Mouse (Mus musculus): Measurements from ENCODE around the gene Brd2.
A peak's percentile ranks its signal among the peaks of the same experiment; 100 is the strongest.

Brd2 gene

GRCm38 (mm10) chr17:34109806-34110195, 12.6 kb downstream of the Brd2 start:
- no peak for DNase-seq

- no peak for DNase-seq
Observed at GRCm38 (mm10) chr17:34109038-34109805, 13.2 kb downstream of the Brd2 start.

- no peak for DNase-seq
Observed at GRCm38 (mm10) chr17:34108460-34108859, 14.0 kb downstream of the Brd2 start.

GRCm38 (mm10) chr17:34107109-34107867, 15.1 kb downstream of the Brd2 start:
- no peak for DNase-seq

- DNase-seq = no peak
Observed at GRCm38 (mm10) chr17:34106555-34106954, 15.9 kb downstream of the Brd2 start.

GRCm38 (mm10) chr17:34104804-34105203, 17.6 kb downstream of the Brd2 start:
- no peak for DNase-seq

- no peak for DNase-seq
Observed at GRCm38 (mm10) chr17:34102831-34103230, 19.6 kb downstream of the Brd2 start.

- DNase-seq = peak; percentile 93 to 95
Observed at GRCm38 (mm10) chr17:34101604-34102032, 20.8 kb downstream of the Brd2 start.

- no peak for DNase-seq
Observed at GRCm38 (mm10) chr17:34101185-34101584, 21.2 kb downstream of the Brd2 start.

GRCm38 (mm10) chr17:34099531-34099930, 22.9 kb downstream of the Brd2 start:
- DNase-seq = no peak

GRCm38 (mm10) chr17:34098709-34099479, 23.5 kb downstream of the Brd2 start:
- DNase-seq = no peak

- DNase-seq = no peak
Observed at GRCm38 (mm10) chr17:34097272-34097671, 25.2 kb downstream of the Brd2 start.

GRCm38 (mm10) chr17:34096497-34097010, 25.9 kb downstream of the Brd2 start:
- no peak for DNase-seq

GRCm38 (mm10) chr17:34094283-34095035, 28.0 kb downstream of the Brd2 start:
- DNase-seq = no peak

- no peak for DNase-seq
Observed at GRCm38 (mm10) chr17:34093199-34093874, 29.1 kb downstream of the Brd2 start.

GRCm38 (mm10) chr17:34092197-34092875, 30.1 kb downstream of the Brd2 start, which contains the start of gene H2-Oa:
Gene H2-Oa, plus strand, starts transcription at chr17:34092340.
- no peak for DNase-seq

- no peak for DNase-seq
Observed at GRCm38 (mm10) chr17:34090923-34091322, 31.5 kb downstream of the Brd2 start.

- no peak for DNase-seq
Observed at GRCm38 (mm10) chr17:34088124-34088523, 34.3 kb downstream of the Brd2 start.

- no peak for DNase-seq
Observed at GRCm38 (mm10) chr17:34087386-34087785, 35.0 kb downstream of the Brd2 start.

GRCm38 (mm10) chr17:34083104-34083503, 39.3 kb downstream of the Brd2 start:
- DNase-seq = no peak

GRCm38 (mm10) chr17:34079621-34080020, 42.8 kb downstream of the Brd2 start:
- DNase-seq = no peak
